Mouse (Mus musculus) spleen, adult 12 weeks (tissue): ENCODE measurements around the gene Rgs3.

Experiments used
- DNase-seq: peaks from one replicate; pipeline ENCODE4 v3.0.0; 2022; ENCODE audit warnings: low spot score

Gene Rgs3

GRCm38 (mm10) chr4:62691625-62692024 lies 132.0 kb downstream of the Rgs3 start:
- DNase-seq: no peak

DNA sequence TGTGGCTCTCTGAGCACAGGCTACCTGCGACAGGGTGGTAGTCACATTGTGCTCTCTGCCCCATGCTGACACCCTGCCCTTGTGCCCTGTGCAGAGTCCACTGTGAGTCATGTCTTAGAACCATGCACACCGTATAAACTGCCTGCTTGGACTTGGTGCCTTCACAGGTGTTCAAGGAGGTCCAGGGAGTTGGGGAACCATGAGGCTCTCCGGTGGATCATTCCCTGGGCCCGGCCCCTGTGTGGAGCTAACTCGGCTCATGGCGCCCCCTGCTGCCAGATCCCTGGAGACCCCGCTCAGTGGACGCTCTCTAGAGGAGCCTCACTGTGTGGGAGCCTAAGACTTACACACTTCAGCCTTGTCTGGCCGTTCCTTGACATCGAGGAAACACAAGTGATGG lies 134.2 kb downstream of the Rgs3 start:
- no peak for DNase-seq

DNA sequence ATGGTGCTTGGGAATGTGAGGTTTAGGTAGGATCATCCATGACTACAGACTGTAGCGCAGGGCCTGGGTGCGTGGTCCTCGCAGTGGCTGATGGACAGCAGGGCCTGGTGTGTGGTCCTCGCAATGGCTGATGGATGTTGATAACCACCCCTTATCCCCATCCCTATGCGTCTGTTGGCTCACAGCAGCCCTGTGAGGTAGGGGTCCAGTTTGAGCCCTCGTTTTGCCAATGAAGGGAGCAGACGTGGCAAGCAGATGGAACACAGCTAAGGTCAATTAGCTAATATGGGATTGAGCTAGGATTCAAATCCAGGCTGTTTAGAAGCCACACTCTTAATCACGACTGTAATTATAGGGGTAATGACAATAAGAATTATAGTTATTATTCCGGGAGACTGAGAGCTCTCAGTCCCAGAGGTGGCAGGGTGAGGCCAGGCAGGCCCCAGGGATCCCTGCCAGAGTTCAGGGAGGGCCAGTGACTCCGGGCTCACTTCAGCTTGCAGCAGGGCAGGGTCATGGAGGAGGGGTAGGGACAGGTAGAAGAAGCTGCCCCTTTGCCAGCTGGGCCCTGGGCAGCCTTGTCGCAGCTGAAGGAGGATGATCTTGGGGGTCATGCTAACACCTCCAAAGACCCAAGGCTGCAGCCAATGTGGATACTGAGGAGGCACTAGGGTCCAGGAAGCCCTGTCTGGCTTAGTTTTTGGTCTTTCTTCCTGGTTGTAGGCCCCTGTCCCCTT lies 135.2 kb downstream of the Rgs3 start:
- DNase-seq: no peak

- no peak for DNase-seq
Measured at GRCm38 (mm10) chr4:62695523-62695922, 135.9 kb downstream of the Rgs3 start.

- DNase-seq: no peak
Measured at GRCm38 (mm10) chr4:62695946-62696345, 136.3 kb downstream of the Rgs3 start.

DNA sequence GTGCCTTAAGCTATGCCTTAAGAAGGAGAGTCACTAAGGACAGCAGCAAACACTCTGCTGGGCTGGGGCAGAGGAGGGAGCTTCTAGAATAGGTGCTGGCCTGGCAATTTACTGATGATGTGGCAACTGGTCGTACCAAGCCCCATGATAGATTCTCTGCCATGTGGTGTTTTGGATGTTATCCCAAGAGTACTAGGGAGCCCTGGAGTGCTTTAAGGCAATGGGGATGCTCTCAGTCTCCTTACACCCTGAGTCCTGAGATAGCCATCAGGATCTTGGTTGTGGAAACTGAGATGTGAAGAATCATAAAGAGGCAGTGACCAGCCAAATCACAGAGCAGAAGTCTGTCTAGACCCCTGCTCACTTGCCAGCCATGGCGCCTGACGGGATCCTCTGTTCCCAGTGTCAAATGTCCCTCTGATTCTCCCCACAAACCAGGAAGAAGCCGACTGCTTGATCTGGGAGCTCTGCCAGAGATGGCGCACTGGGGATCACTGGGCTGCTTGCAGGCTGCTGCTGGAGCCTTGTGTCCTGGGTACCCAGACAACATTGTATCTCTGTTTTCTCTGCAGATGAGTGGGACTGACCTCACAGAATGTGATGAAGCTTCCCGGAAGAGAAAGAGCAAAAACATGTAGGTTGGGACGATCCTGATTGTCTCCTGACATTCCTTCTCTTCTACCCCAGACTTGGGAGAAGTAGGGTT lies 137.2 kb downstream of the Rgs3 start:
- DNase-seq: no peak

- DNase-seq: no peak
Measured at GRCm38 (mm10) chr4:62697469-62697868, 137.8 kb downstream of the Rgs3 start.

- DNase-seq: no peak
Measured at GRCm38 (mm10) chr4:62698521-62698920, 138.9 kb downstream of the Rgs3 start.

GRCm38 (mm10) chr4:62699191-62699812 lies 139.7 kb downstream of the Rgs3 start:
- DNase-seq: no peak

DNA sequence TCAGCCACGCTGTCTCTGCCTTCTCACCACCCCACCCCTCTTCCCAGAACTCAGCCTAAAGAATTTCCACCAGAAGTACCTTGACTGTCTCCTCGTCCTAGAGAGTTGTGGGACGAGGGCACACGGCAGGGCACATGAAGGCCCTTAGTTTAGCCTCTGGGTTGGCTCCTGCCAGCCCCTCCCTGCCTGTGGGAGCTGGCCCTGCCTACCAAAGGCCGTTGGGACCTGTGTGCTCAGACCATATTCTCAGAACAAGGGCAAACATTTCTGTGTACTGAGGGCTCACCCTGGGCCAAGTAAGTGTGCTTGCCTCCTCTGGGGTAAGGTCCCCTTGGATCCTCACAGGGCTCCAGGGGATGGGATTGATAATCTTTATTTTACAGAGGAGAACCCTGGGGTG lies 140.8 kb downstream of the Rgs3 start:
- DNase-seq: no peak

GRCm38 (mm10) chr4:62703151-62703550 lies 143.5 kb downstream of the Rgs3 start:
- no peak for DNase-seq

- DNase-seq: no peak
Measured at GRCm38 (mm10) chr4:62704204-62704603, 144.6 kb downstream of the Rgs3 start.

- DNase-seq: no peak
Measured at GRCm38 (mm10) chr4:62705013-62705412, 145.4 kb downstream of the Rgs3 start.

DNA sequence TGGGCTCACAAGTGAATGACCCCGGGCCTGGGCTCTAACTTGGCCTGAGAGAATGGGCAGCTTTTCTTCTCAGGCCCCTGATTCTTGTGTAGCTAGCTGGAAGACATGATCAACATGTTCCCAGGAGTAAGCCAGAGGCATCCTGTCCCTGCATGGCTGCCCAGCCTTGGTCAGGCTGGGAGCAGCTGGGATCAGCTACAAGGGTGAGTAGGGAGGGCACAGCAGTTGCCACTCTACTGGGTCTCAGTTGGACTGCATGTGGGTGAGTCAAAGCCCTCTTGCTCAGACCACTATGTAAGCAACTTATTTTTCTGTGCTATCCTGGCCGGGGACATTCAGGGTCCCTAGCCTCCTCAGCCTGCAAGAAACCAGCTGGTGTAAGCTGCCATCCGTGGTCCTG lies 146.1 kb downstream of the Rgs3 start:
- no peak for DNase-seq

DNA sequence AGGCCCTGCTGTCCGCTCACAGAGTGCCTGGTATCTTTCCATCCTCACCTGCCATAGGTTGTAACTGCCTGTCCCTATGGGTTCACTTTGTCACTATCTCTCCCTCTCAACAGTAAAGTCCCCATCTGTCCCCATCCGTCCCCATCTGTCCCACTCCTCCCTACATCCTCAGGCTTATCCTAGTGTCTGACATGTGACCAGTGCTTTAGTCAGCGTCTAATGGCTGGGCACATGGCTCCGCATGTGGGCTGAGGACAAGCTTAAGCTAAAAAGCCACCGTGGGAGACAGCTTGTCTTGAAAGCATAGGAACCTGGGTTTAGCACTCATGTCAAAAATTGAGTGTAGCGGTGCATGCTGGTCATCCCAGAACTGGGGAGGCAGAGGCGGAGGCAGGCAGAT lies 148.4 kb downstream of the Rgs3 start:
- DNase-seq: no peak

- no peak for DNase-seq
Measured at GRCm38 (mm10) chr4:62708994-62709393, 149.3 kb downstream of the Rgs3 start.

DNA sequence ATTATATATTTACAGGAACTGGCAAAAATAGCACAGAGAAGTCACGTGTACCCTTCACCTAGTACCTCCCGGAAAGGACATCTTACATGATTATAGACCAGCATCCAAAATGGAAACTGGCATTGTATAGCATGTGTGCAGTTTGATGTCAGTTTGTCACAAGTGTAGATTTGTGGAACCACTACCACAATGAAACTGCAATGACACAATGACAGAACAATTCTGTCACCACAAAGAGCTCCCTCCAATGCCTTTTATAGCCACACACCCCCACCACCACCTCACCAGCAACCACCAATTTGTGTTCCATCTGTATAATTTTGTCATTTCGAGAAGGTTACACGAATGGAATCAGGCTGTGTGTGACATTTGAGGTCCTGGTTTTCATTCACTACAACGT lies 149.8 kb downstream of the Rgs3 start:
- no peak for DNase-seq

DNA sequence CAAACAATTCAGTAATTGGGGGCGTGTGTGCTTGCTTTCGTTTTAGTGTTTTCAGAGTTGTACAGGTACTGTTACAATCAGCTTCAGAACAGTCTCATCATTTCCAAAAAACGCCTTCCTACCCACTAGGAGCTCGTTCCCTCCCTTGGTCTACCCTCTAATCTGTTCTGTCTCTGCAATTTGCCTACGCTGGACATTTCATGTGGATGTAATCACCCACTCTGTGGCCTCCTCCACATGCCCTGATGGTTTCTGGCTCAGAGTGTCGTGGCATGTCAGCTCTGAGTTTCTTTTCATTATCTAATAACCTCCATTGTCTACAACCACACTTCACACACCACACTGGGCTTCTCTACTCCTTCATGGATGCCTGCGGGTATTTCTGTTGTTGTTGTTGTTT lies 151.5 kb downstream of the Rgs3 start:
- DNase-seq: no peak

DNA sequence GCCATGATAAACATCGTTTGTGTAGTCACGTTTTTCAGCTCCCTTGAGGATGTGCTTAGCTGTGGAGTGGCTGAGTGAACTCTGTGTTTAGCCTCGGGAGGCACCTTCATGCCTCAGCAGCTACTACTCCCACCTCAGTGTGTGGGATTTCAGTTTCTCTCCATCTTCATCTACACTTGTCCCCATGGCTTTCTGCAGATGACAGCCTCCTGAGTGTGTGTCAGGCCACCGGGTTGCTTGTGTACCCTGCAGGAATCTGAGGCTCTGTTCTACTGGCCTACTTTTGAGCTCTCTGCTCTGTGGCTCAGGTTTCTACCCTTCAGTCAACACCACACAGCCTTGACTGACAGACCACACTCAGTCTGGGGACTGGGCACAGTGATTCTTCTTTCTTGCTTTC lies 151.9 kb downstream of the Rgs3 start:
- DNase-seq: no peak

DNA sequence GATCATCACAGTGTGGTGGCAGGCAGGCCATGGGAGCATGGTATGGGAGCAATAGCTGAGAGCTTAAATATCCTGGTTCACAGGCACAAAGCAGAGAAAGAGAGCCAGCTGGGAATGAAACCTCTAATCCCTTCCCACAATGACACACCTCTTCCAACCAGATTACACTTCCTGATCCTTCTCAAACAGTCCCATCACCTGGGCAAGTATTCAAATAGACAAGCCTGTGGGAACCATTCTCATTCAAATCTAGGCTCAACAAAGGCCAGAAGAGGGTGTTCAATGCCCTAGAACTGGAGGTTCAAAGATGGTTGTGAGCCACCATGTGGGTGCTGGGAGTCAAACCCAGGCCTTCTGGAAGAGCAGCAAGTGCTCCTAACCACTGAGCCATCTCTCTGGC lies 161.2 kb downstream of the Rgs3 start:
- DNase-seq: no peak

GRCm38 (mm10) chr4:62722021-62722426 lies 162.4 kb downstream of the Rgs3 start:
- no peak for DNase-seq

DNA sequence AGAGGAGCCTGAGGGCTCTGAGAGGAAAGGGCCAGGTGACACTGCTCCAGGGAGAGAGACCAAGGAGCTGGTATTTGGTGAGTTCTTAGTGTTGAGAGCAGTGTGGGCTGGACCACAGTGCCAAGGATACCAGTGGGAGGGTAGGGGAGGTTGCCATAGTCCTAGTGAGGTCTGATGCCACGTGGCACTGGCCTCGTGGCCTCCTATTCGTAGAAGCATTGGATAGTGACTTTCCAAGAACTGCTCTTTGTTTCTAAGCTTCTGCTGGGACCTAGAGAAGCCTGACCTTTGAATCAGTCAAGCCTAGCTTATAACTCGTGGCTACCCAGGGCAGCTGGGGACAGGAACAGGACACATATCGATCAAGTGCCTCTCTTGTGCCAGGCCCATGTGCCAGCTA lies 164.1 kb downstream of the Rgs3 start:
- DNase-seq: no peak

DNA sequence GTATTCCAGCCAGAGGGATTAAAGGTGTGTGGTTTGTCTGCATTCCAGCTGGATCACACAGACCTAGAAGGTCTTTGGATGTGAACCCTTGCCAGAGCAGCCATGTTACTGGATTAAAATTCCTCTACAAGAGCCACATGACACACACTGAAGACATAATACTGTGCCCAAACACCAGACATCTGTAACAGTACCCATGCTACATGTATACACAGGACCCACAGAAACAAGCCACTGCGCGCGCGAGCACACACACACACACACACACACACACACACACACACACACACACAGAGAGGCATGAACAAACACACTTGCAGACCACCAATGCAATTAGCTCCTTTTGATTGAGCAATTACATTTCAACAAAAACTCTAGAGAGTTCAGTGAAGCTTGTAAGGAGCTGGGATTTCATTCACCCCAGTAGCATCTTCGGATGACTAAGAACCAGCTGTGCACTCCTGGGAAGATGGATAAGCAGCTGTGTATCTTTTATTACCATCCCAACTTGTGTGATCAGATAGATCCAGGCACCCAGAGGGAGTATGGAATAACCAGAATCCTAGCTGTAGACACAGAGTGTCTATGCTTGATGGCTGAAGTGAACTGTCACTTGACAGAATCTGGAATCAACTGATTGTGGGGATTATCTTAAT lies 166.8 kb downstream of the Rgs3 start:
- DNase-seq: no peak
